Mouse (Mus musculus): ENCODE data around the gene Fam207a. TPM values are rescaled to one million over a fixed set of nuclear protein-coding genes. Genes with fewer than 3 reads are reported as not detected.

The Fam207a gene
- polyA plus RNA-seq, 1 experiment from 2014 or later = 40.3 TPM

GRCm38 (mm10) chr10:77507779-77508178, 7.8 kb downstream of the Fam207a start:
- ATAC-seq = no peak
- no peak overlapping the region for H3K27ac ChIP-seq
- no peaks in the 10 kb centered on the region for H3K27me3 ChIP-seq (replicated peaks)
- H3K4me2 ChIP-seq (replicated peaks) = no peak overlapping the region
- peaks cover 51% of the 10 kb centered on the region for H3K36me3 ChIP-seq
- H3K9me3 ChIP-seq = no peaks in the 10 kb centered on the region
- no peak overlapping the region for H3K4me3 ChIP-seq (replicated peaks)
- peaks cover 8% of the 10 kb centered on the region; the same call in 1 of the 2 replicates for H3K4me1 ChIP-seq (replicated peaks)
- WGBS = 94% methylated on average over 4 of the region's 4 CpGs
- H3K9ac ChIP-seq = no peak overlapping the region

GRCm38 (mm10) chr10:77506961-77507577, 8.5 kb downstream of the Fam207a start:
- peaks cover 48% of the 10 kb centered on the region for H3K36me3 ChIP-seq

GRCm38 (mm10) chr10:77506526-77506925, 9.1 kb downstream of the Fam207a start:
- peaks cover 8% of the 10 kb centered on the region; the same call in 1 of the 2 replicates for H3K4me1 ChIP-seq (replicated peaks)
- H3K9ac ChIP-seq = no peak overlapping the region
- H3K36me3 ChIP-seq = peaks cover 43% of the 10 kb centered on the region
- H3K4me2 ChIP-seq (replicated peaks) = no peak overlapping the region
- WGBS = 89% methylated on average over 5 of the region's 5 CpGs
- no peak overlapping the region for H3K4me3 ChIP-seq (replicated peaks)
- ATAC-seq = no peak
- no peaks in the 10 kb centered on the region for H3K9me3 ChIP-seq
- H3K27ac ChIP-seq = no peak overlapping the region
- no peaks in the 10 kb centered on the region for H3K27me3 ChIP-seq (replicated peaks)

More at GRCm38 (mm10) chr10:77506961-77507577, 8.5 kb downstream of the Fam207a start:
- no peaks in the 10 kb centered on the region for H3K9me3 ChIP-seq
- H3K4me2 ChIP-seq (replicated peaks) = no peak overlapping the region
- WGBS = 88% methylated on average over 13 of the region's 13 CpGs
- H3K27ac ChIP-seq = no peak overlapping the region
- H3K27me3 ChIP-seq (replicated peaks) = no peaks in the 10 kb centered on the region
- H3K4me1 ChIP-seq (replicated peaks) = peaks cover 8% of the 10 kb centered on the region; the same call in 1 of the 2 replicates
- no peak for ATAC-seq
- H3K9ac ChIP-seq = no peak overlapping the region
- no peak overlapping the region for H3K4me3 ChIP-seq (replicated peaks)

GRCm38 (mm10) chr10:77504143-77504542, 11.4 kb downstream of the Fam207a start:
- Histone ChIP-seq H3K27ac (no peak overlapping the region), H3K4me1 (replicated peaks) (peaks cover 10% of the 10 kb centered on the region), H3K27me3 (replicated peaks) (no peaks in the 10 kb centered on the region), H3K36me3 (peaks cover 35% of the 10 kb centered on the region), H3K9me3 (no peaks in the 10 kb centered on the region), H3K4me3 (replicated peaks) (no peak overlapping the region), H3K4me2 (replicated peaks) (no peak overlapping the region), H3K9ac (no peak overlapping the region)
- no peak for ATAC-seq
- WGBS = 92% methylated on average over 6 of the region's 6 CpGs

GRCm38 (mm10) chr10:77502967-77503922, 12.3 kb downstream of the Fam207a start:
- H3K9ac ChIP-seq = no peak overlapping the region
- no peak overlapping the region for H3K4me3 ChIP-seq (replicated peaks)
- H3K4me1 ChIP-seq (replicated peaks) = peaks cover 9% of the 10 kb centered on the region
- H3K4me2 ChIP-seq (replicated peaks) = no peak overlapping the region
- H3K36me3 ChIP-seq = peaks cover 35% of the 10 kb centered on the region
- no peaks in the 10 kb centered on the region for H3K9me3 ChIP-seq
- no peak for ATAC-seq
- WGBS = 85% methylated on average over 25 of the region's 25 CpGs
- no peak overlapping the region for H3K27ac ChIP-seq
- no peaks in the 10 kb centered on the region for H3K27me3 ChIP-seq (replicated peaks)

- no peak overlapping the region for H3K4me3 ChIP-seq (replicated peaks)
- H3K4me1 ChIP-seq (replicated peaks) = peaks cover 9% of the 10 kb centered on the region
- ATAC-seq = peak; percentile 32; the same call in 1 of the 2 replicates
- 31% methylated on average over 14 of the region's 14 CpGs for WGBS
- H3K36me3 ChIP-seq = peaks cover 15% of the 10 kb centered on the region
- no peak overlapping the region for H3K9ac ChIP-seq
- no peak overlapping the region; the same call in 1 of the 2 replicates for H3K4me2 ChIP-seq (replicated peaks)
- no peaks in the 10 kb centered on the region for H3K9me3 ChIP-seq
- no peak overlapping the region for H3K27ac ChIP-seq
- no peaks in the 10 kb centered on the region for H3K27me3 ChIP-seq (replicated peaks)
These were observed 14.9 kb downstream of the Fam207a start for GRCm38 (mm10) chr10:77500636-77501035.

- Histone ChIP-seq H3K27ac (no peak overlapping the region), H3K36me3 (peaks cover 11% of the 10 kb centered on the region), H3K9me3 (no peaks in the 10 kb centered on the region), H3K4me1 (replicated peaks) (peaks cover 9% of the 10 kb centered on the region), H3K4me3 (replicated peaks) (no peak overlapping the region), H3K9ac (no peak overlapping the region), H3K27me3 (replicated peaks) (no peaks in the 10 kb centered on the region), H3K4me2 (replicated peaks) (no peak overlapping the region)
- 68% methylated on average over 6 of the region's 6 CpGs for whole genome bisulfite sequencing
- no peak for ATAC-seq
These were observed 17.3 kb downstream of the Fam207a start for GRCm38 (mm10) chr10:77498254-77498653.

- no peak overlapping the region for H3K4me2 ChIP-seq (replicated peaks)
- WGBS = 91% methylated on average over 13 of the region's 13 CpGs
- no peak overlapping the region for H3K9ac ChIP-seq
- H3K4me3 ChIP-seq (replicated peaks) = no peak overlapping the region
- no peak for ATAC-seq
- no peaks in the 10 kb centered on the region for H3K9me3 ChIP-seq
- no peaks in the 10 kb centered on the region for H3K27me3 ChIP-seq (replicated peaks)
- H3K36me3 ChIP-seq = peaks cover 10% of the 10 kb centered on the region
- peaks cover 9% of the 10 kb centered on the region for H3K4me1 ChIP-seq (replicated peaks)
- no peak overlapping the region for H3K27ac ChIP-seq
These were observed 18.4 kb downstream of the Fam207a start for GRCm38 (mm10) chr10:77497185-77497584.

GRCm38 (mm10) chr10:77492885-77493284, 22.7 kb downstream of the Fam207a start:
- Histone ChIP-seq H3K36me3 (peaks cover 35% of the 10 kb centered on the region), H3K4me2 (replicated peaks) (no peak overlapping the region), H3K27ac (no peak overlapping the region), H3K4me1 (replicated peaks) (no peaks in the 10 kb centered on the region), H3K4me3 (replicated peaks) (no peak overlapping the region), H3K27me3 (replicated peaks) (no peaks in the 10 kb centered on the region), H3K9me3 (no peaks in the 10 kb centered on the region), H3K9ac (no peak overlapping the region)
- ATAC-seq = no peak
- 97% methylated on average over 3 of the region's 3 CpGs for WGBS

GRCm38 (mm10) chr10:77491585-77491984, 24.0 kb downstream of the Fam207a start:
- no peak for ATAC-seq
- H3K27ac ChIP-seq = no peak overlapping the region
- 84% methylated on average over 6 of the region's 6 CpGs for WGBS
- H3K4me1 ChIP-seq (replicated peaks) = no peaks in the 10 kb centered on the region
- H3K36me3 ChIP-seq = peaks cover 39% of the 10 kb centered on the region
- no peak overlapping the region for H3K4me3 ChIP-seq (replicated peaks)
- H3K9ac ChIP-seq = no peak overlapping the region
- H3K27me3 ChIP-seq (replicated peaks) = no peaks in the 10 kb centered on the region
- H3K4me2 ChIP-seq (replicated peaks) = no peak overlapping the region
- no peaks in the 10 kb centered on the region for H3K9me3 ChIP-seq

GRCm38 (mm10) chr10:77488168-77488567, 27.4 kb downstream of the Fam207a start:
- H3K4me1 ChIP-seq (replicated peaks) = peaks cover 9% of the 10 kb centered on the region
- H3K27me3 ChIP-seq (replicated peaks) = no peaks in the 10 kb centered on the region
- H3K9ac ChIP-seq = no peak overlapping the region
- H3K27ac ChIP-seq = no peak overlapping the region
- H3K4me2 ChIP-seq (replicated peaks) = no peak overlapping the region
- WGBS = 96% methylated on average over 7 of the region's 7 CpGs
- no peak overlapping the region for H3K4me3 ChIP-seq (replicated peaks)
- H3K9me3 ChIP-seq = no peaks in the 10 kb centered on the region
- no peak for ATAC-seq
- peaks cover 34% of the 10 kb centered on the region for H3K36me3 ChIP-seq

- Histone ChIP-seq H3K27ac (no peak overlapping the region), H3K36me3 (peaks cover 28% of the 10 kb centered on the region), H3K9me3 (no peaks in the 10 kb centered on the region), H3K27me3 (replicated peaks) (no peaks in the 10 kb centered on the region), H3K9ac (no peak overlapping the region), H3K4me1 (replicated peaks) (peaks cover 9% of the 10 kb centered on the region), H3K4me3 (replicated peaks) (no peak overlapping the region), H3K4me2 (replicated peaks) (no peak overlapping the region)
- ATAC-seq = no peak
- 70% methylated on average over 3 of the region's 3 CpGs for WGBS
These were observed 29.8 kb downstream of the Fam207a start for GRCm38 (mm10) chr10:77485786-77486185.

Data from intestine, embryonic 15.5 days (tissue).